Mouse (Mus musculus): ENCODE measurements around the gene Pak6.

DNA sequence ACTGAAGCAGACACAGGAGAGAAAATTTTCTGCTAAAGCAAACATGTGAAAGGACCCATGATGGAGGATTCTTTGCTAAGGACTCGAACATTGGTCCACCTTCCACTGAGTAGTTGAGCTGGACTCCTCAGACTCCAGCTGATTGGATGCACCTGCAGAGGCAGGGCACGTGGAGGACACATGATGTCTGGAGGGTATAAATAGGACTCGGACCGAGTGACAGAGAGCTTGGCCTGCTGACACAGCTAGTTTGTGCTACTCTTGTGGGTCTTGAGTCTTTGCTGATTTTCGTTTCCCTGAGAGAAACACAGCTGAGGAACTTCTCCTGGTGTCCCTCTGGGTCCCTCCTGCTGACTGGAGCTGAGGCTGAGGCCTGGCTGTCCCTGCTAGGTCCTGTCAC lies 16.4 kb upstream of the Pak6 start:
- no peak for TF ChIP-seq USF1 (IDR thresholded peaks at IDR 0.05; ENCODE audit: low read depth)
- TF ChIP-seq MAX (IDR thresholded peaks at IDR 0.05; ENCODE audit: low read depth): no peak
- no peak for TF ChIP-seq POLR2A (IDR thresholded peaks at IDR 0.05; ENCODE audit: insufficient read length, low read depth)
- TF ChIP-seq REST (IDR thresholded peaks at IDR 0.05; ENCODE audit: insufficient read depth, insufficient read length): no peak
- no peak for TF ChIP-seq POLR2AphosphoS2 (IDR thresholded peaks at IDR 0.05; ENCODE audit: insufficient read length, low read depth)
- no peak for TF ChIP-seq CEBPB (IDR thresholded peaks at IDR 0.05; ENCODE audit: insufficient read depth, poor library complexity, severe bottlenecking)
